Mouse (Mus musculus): ENCODE results near the gene Lrrc15.

DNA sequence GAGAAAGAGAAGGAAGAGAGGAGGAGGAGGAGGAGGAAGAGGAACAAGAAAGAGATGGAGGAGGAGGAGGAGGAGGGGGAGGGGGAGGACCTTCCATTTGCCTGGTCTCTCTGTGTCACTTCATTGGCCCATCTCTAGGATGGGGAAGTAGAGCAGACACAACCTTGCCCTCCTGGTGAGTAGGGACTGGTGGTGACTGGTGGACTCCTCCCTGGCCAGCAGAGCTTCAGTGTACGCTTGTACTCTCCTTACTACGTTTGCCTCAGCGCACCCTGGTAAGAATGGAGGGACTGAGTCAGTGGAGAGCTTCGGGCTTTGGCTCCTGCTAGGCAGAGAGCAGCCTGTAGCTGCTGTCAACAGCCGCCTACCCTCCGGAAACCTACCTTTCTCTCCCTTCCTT lies 19.6 kb upstream of the Lrrc15 start:
- TF ChIP-seq CTCF (IDR thresholded peaks at IDR 0.05; ENCODE audit: low read depth) (no peak), EP300 (IDR thresholded peaks at IDR 0.05; ENCODE audit: low read depth) (no peak)

Measured in liver, postnatal 0 days (tissue).